Mouse (Mus musculus) cerebellum, postnatal 10 days (tissue): ENCODE measurements around the gene Tbc1d30.
A peak's percentile ranks its signal among the peaks of the same experiment; 100 is the strongest.

Experiments used
- DNase-seq, 2 experiments: peaks; one replicate each; pipeline ENCODE4 v3.0.0; 2021; ENCODE audit warnings: mixed read lengths in 2 of 2

Gene Tbc1d30

GRCm38 (mm10) chr10:121351066-121351581 is at the start of gene Tbc1d30:
Gene Tbc1d30 (minus strand): TSS chr10:121351278.
- peak; percentile 87 for DNase-seq

- no peak for DNase-seq
These were observed 47.5 kb upstream of the Tbc1d30 start for GRCm38 (mm10) chr10:121398599-121398998.

DNA sequence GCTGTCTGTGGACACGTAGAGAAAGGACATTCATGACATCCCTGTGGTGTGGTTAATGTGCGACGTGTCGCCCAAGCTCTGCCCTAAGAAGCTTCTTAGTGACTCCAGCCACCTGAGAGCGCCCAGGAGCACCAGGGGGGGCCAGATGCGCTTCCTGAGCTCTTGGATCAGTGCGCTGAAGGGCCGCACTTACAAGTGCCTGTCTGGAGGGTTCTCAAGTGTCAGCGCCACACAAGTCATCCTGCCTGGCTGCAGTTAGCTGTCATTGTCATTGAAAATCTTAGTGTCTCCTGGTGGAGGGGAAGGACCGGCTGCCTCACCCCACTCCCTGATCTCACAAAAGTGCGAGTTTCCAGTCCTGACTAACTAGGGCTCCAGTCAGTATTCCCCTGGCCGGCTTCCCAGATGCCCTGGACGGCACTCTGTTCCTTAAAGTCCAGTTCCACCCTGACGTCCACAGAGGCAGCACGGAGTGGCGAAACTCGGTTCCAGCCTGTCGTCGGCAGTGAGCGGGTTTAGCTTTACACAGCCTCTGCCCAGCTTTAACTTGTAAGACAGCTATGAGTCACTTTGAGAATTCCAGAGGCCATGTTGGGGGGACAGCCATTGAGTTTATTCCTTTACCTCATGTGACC is 44.6 kb upstream of the Tbc1d30 start:
- DNase-seq = peak in 1 of 2 experiments; percentile 21

GRCm38 (mm10) chr10:121394789-121395325 is 43.8 kb upstream of the Tbc1d30 start:
- DNase-seq = no peak

- DNase-seq = no peak
These were observed 43.2 kb upstream of the Tbc1d30 start for GRCm38 (mm10) chr10:121394270-121394669.

GRCm38 (mm10) chr10:121391901-121392300 is 40.8 kb upstream of the Tbc1d30 start:
- DNase-seq = no peak

- no peak for DNase-seq
These were observed 39.5 kb upstream of the Tbc1d30 start for GRCm38 (mm10) chr10:121390602-121391001.

DNA sequence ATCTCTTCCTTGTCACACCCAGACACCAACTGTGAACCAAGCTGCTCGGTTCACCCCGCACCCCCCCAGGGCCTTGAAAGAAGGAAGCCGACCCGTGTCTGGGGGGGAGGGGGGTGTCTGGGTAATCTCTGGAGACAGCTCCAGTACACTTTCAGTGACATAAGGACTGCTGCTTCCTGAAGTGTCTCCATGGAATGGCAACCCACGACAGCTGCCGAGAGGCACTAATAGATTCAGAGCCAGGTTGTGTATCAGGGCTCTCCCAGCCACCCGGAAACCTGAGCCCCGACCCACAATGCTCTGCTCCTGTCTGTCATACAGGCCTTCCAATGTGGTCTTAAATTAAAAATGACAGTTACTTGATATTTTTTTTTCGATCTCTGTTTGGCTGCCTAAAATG is 35.3 kb upstream of the Tbc1d30 start:
- DNase-seq = peak in 1 of 2 experiments; percentile 28

DNA sequence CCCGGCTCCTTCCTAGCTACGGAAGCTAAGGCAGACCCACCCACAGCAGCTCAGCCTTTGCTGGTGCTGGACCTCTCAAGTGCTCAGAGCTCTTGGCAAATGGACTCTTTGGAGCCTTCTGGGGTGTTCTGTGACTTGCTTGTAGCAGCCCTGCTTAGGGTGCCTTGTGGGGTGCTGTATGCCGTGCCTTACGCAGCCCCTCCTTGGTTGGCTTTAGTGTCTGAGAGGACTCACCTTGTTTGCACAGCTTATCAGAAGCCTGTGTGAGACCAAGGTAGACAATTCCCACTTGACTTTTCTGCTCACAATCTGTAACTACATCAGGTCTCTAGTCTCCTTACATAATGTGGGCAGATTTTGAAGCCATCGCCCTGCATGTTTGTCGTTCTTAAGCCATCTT is 34.6 kb upstream of the Tbc1d30 start:
- no peak for DNase-seq

DNA sequence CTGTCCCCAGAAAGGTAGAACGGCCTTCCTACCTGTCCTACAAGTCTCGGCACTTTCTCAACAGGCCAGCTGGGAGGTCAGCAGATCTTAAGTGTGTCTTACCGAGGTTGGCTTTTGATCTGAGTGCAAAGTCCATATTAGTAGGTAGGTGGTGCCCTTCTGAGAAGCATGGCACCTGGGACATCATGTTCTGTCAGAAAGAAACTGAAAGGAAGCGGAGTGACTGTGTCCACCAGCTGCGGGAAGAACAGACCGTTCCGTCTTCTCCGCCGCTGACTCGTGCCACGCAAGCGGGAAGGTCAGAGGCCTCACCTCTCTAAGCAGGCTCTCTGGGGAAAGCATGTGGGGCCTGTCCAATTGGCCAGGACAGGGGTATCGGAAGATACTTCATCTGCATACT is 33.6 kb upstream of the Tbc1d30 start:
- no peak for DNase-seq

- DNase-seq = no peak
These were observed 30.2 kb upstream of the Tbc1d30 start for GRCm38 (mm10) chr10:121381280-121381679.

- no peak for DNase-seq
These were observed 28.3 kb upstream of the Tbc1d30 start for GRCm38 (mm10) chr10:121379387-121379786.

DNA sequence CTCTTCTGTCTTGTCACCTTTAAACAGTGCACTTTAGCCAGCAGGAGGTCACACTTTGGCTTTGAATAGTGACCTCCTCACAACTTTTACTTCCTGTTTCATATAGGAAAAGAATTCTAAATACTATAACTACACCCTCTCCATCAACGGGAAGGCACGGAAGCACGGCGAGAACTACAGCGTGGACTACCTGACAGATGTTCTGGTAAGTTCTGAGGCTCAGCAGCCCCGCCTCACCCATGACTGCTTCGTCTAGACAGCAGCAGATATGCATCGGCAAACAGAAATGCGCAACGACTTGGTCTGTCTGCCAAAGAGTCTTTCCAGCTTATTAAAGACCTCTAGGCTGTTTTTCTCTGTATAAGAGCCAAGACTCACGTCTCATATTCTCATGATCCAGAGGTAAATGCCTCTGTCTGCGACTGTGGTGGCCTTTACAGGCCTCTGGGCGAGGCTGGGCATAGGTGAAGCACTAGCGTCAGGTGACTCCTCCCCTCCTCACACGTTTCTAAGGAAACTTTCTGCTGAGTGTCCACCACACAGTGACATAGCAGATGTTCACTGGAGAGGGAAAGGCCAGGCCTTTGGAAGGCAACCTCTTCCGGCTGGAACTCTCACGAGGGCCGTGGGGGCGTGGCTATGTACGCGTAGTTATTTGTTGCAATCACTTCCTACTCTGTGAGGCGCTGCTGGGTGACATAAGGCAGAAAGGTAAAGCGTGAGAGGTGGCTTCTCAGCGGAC is 25.6 kb upstream of the Tbc1d30 start:
- DNase-seq = no peak

GRCm38 (mm10) chr10:121375649-121376493 is 24.8 kb upstream of the Tbc1d30 start:
- DNase-seq = no peak

DNA sequence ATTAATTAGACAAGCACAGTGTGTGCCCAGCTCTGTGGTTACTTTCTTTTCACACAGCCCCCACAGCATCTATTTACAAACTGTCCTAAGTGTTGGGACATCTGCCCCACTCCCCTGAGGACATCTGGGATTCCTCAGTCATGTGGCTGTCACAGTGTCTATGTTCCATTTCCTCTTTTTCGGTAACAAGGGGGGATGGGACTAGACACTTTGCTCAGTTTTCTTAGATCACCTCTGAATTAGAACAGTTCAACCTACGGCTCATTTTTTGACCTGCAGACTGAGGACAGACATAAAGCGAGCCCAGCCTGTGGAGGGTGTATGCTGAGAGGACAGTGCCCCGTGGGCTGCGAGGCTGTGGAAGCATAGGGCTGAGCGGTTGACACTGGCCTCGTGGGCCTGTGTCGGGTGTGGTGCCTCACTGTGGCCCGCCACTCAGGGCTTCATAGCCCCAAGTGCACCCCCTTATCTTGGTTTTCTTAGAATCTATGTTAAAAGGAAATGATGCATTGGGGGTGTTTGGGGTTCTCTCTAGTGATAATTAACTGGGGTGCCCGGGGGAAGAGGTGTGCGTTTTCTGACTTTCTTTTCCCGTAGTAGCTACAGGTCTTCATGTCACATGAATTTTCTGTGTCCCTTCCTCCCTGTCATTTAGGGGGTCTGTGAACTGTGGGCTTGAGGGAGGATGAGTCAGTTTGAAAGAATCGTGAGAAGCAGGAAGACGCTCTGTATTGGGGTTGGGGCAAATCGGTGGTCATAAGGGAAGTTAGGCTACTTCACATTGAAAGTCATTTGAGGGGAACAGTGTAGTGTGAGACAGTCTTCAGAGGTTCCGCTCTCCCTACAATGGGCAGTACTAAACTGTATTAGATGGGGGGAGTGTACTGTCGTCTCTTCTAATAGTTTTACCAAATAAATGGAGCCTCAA is 23.9 kb upstream of the Tbc1d30 start:
- DNase-seq = no peak

DNA sequence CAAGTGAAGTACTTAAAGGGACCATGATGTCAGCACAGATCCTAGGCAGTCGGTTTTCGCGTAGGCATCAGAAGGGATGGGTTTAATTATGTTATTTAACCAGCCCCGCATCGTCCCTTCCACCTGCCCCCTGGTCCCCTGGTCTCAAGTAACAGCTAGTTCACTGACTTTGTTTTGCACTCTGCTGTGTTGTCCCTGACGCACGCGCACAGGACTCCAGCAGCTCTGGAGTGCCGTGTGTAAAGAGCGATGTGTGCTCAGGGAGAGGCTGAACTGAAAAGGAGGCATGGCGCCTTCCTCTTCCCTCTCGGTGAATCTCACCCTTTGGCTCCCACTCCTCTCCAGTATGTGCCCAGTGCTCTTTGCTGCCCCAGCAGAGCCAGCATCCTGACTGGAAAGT is 22.9 kb upstream of the Tbc1d30 start:
- no peak for DNase-seq

GRCm38 (mm10) chr10:121370777-121371176 is 19.7 kb upstream of the Tbc1d30 start:
- DNase-seq = no peak

DNA sequence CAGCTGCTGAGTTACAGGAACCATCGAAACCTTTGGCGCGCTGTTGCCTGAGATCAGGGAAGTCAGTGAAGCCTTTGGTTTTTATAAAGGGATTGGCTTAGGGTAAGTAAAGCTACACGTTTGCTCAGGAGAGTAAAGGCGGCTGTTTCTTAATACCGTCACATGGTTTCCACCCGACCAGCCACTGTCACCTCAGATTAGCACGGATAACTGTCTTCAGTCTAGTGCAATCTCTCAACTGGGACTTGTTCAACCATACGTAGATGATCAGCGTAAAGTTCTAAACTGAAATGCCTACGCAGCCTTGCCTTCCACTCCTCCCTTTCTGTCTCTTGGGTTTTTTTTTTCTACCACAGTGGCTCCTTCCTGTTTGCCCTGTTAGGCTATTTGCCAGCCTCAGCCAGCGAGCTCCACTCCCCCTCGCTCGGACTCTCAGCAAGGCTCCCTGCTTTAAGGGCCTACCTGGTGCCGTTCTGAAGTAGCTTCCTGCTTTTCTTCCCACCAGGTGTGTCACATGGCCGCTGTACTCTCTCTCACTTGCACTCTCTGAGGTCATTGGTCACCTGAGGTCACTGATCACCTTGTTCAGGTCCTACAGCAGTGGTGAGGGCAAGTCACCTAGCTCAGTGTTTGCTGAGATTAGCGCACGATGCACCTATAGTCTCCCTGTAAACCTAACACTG is 17.8 kb upstream of the Tbc1d30 start:
- DNase-seq = no peak

DNA sequence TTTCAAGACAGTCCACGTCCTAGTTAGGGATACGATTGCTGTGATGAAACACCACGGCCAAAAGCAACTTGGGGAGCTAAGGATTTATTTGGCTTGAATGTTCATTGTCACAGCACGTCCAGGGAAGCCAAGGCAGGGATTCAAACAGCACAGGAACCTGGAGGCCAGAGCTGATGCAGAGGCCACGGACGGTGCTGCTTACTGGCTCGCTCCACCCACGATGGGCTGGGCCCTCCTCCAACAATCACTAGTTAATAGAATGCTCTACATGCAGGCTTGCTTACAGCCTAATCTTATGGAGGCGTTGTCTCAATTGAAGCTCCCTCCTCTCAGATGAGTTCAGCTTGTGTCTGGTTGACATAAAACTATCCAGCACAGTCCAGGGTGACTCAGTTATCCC is 16.7 kb upstream of the Tbc1d30 start:
- DNase-seq = no peak

GRCm38 (mm10) chr10:121367271-121367670 is 16.2 kb upstream of the Tbc1d30 start:
- no peak for DNase-seq

GRCm38 (mm10) chr10:121365781-121366272 is 14.7 kb upstream of the Tbc1d30 start:
- DNase-seq = peak in 1 of 2 experiments; percentile 27
